Mouse (Mus musculus) thymus, postnatal 25 days (tissue): ENCODE measurements at regions not wholly inside any gene's neighbourhood (a gene's known extent, or its start where the extent isn't known, plus 50 kb on each side); places are given as distances from the start of the nearest gene placed in this dataset.

ENCODE experiments used
- DNase-seq: peaks from one replicate; pipeline ENCODE4 v3.0.0; 2022

DNA sequence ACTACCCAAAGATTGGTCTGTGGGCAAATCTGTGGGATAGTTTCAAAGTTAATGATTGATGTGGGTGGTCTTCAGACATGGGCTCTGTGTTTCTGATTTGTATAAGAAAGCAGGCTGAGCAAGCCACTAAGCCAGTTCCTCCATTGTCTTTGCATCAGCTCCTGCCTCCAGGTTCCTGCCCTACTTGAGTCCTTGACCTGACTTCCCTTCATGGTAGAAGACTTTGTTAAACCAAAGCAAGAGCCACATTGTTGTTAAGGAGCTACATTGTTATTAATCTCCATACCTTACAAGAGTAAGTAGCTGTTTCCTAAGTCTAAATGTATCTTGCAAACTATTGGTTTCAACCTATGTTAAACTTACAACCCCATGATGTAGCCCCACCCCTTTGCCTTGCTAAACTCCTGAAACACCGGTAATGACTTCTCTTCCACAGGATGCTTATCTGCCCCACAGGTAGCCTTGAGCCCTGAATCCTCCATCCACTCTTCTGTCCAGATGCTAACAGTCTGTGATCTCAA lies 136.5 kb upstream of the 4930535I16Rik start:
- no peak for DNase-seq

DNA sequence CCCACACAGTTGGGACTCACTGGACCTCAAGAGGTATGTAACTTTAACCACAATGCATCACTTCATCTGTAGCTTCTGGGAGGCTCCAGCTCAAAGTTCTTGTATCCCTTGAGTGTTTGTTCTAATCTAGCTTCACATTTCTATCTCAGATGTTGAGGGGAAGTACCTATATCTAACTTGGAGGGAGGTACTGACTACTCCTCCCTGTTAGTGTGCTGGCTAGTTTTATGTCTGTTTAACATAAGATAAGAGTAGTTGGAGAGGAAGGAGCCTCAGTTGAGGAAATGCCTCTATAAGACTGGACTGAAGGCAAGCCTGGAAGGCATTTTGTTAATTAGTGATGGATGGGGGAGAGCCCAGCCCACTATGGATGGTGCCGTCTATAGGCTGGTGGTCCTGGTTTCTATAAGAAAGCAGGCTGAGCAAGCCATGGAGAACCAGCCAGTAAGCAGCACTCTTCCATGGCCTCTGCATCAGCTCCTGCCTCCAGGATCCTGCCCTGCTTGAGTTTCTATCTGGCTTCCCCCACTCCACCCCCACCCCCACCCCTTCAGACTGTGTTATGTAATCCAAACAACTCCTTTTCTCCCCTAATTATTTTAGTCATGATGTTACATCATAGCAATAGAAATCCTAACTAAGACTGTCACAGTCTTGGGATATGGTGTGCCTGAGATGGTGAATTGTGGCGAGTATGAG lies 135.7 kb upstream of the 4930535I16Rik start:
- no peak for DNase-seq

- DNase-seq, result no peak
Measured at GRCm38 (mm10) chr4:124052387-124052786, 134.6 kb upstream of the 4930535I16Rik start.

DNA sequence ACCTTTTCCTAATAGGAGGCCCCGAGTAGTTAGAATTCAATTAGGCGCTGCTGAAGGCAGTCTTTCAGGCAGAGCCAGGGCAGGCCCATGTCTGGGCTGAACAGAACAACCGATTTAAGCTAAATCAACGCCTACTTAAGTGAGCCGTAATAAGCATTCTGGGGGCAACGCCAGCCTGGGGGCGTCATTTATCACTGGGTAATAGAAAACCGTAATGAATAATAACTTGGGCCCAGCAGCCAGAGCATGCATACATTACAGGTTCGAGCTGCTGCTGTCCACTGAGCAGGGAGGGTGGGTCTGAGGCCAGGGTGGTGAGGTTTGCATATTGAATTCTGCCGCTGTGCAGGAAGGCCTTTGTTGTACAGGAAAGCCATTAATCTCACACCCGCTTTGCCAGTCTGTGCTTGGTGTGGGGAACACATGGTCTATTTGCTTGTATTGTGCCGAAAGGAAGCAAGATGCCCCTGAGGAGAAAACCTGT lies 130.6 kb upstream of the 4930535I16Rik start:
- DNase-seq, result no peak

GRCm38 (mm10) chr4:124047898-124048297 lies 130.1 kb upstream of the 4930535I16Rik start:
- no peak for DNase-seq

DNA sequence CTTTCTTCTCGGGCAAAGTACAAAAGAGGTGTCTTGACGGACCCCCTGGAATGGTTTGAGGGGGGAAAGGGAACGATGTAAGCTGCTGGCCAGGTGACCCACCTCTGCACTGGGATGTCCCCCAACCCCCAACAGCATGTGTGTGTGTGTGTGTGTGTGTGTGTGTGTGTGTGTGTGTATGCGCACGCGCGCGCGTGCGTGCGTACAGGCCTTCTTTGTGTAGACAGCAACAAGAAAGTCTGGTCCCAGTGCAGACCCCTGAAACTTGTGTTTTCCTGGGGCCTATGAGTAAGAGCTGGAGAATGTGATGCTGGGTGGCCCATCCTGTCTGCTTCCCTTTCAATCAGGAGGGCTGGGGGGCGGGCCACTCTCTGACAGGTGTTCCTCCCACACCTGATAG lies 118.7 kb upstream of the 4930535I16Rik start:
- DNase-seq, result no peak

GRCm38 (mm10) chr4:124035657-124036061 lies 117.8 kb upstream of the 4930535I16Rik start:
- no peak for DNase-seq

- no peak for DNase-seq
Measured at GRCm38 (mm10) chr4:124035192-124035591, 117.4 kb upstream of the 4930535I16Rik start.

GRCm38 (mm10) chr4:124028061-124028460 lies 110.2 kb upstream of the 4930535I16Rik start:
- no peak for DNase-seq

DNA sequence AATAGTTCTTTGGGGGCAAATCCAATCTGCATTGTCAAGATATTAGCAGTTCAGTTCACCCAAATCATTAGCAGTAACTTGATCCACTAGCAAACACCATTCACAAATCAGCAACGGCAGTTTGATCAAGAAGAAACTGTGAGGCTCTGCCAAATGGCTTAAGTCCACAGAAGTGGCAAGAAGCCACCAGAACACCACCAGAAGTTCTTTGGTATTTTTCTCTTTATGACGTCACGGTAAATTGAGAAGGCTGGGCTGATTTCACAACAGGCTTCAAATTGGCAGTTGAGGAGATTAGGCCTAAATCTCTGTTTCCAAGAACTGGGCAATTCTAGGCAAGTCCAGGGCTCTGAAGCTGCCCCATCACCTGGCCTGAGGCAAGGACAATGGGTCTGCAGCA lies 98.6 kb upstream of the 4930535I16Rik start:
- DNase-seq, result no peak

DNA sequence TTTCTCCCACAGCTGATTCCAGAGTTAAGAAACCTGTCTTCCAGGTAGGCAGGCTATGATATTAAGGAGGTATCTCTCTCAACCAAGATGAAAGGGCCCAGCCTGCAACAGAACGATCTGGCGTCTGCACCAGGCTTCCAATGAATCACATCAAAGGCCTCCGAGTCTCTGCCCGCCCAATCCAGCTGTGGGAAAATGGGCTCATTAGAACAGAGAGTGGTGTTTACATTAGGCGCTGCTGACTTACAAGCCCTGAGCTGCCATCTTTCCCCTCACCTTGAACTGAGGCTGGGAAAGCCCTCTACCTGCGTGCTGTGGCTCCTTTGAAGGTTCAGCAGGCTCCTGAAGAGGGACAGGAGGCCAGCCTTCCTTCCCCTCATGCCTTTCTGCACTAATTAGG lies 97.5 kb upstream of the 4930535I16Rik start:
- DNase-seq, result no peak

DNA sequence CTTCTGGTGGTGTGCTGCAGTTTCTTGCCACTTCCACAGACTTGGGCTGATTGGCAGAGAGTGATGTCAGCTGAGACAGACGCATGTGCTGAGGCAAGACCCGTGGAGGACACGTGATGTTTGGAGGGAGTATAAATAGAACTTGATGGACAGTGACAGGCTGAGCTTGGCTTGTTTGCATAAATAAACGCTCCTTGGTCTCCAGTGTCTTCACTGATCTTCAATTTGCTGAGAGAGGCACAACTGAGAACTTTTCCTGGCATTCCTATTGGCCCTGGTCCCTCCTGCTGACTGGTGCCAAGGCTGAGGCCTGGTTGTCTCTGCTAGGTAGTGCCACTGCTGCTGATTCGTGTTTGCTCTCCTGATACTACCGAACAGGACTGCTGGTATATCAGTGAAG lies 94.6 kb upstream of the 4930535I16Rik start:
- no peak for DNase-seq

DNA sequence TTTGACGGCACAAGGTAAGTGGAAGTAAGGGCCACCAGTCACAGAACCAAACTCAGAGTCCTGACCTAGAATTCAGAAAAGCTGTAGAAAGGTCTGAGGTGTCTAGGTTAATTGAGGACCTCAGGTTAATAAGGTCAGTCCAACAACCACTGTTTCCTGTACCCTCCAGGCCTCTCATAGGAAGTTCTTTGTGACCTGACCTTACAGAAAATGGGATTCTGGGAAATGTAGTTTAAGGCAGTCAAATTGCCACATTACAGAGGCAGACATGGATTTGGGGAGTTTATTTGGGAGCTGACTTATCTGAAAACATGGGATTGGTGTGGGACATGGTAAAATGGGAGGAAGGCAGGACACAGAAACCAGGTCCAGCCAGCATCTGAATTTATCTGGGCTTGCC lies 90.9 kb upstream of the 4930535I16Rik start:
- DNase-seq, result no peak

DNA sequence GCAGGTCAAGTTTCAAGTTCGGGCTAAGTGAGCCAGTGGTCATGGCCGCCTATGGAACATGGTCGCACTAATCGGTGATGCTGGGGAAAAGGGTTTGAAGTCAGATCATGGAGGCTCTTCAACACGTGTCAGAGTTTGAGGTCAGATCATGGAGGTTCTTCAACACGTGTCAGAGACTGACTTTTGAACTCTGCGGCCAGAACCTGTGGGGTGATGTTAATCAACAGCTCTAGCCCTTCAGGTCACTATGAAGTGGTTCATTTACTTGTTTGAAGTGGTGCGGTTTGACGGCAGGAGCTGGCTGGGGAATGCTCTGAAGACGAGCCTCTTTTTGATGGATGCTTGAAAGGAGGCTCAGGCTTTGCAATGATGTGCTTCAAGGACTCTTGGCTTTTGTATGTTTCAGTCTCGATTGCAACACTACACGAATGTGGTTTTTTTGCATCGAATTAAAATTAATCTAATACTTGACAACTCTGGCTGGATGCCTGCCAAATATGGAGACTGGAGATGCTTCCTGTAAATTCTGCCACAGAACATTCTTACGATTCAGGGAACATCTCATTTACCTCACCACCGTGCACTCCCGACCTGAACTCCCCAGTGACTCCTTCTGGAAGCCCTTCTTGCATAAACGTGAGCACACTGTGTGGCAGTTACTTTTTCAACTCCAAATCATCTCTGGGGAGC lies 87.9 kb upstream of the 4930535I16Rik start:
- DNase-seq, result no peak

DNA sequence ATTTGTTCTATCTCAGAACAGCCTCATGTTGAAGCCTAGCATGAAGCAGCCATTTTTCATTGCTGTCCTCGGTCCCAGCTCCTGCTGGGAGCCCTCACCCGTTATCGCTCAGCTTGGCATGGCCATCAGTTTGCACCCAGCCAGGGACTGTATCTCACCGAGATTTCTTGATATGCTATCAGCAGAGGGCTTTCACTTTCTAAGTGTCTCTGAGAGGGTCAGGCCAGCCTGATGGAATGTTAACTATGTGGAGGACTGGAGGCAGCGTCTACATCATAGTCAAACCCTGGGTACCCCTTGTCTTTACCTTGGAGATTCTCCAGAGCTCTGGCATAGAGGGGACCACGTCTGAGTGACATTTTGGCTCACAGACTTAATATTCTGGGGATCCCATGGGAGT lies 84.9 kb upstream of the 4930535I16Rik start:
- DNase-seq, result no peak

DNA sequence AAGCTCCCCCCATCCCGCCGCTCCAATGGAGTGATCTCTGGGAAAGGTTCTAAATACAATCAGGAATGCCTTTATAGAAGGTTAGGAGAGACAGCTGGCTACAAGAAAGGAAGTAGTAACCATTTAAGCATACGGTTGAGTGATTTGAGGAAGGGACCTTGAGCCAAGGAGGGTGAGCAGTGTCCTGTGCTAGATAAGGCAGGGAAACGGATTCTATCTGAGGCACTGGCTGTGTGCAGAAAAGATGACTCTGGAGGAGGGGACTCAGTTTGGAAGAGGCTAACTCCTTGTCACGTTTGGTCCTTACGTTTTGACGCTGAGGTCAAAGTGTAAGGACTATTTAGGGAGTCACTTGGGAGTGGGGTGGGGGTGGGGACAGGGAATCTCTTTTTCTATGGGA lies 84.3 kb upstream of the 4930535I16Rik start:
- no peak for DNase-seq

DNA sequence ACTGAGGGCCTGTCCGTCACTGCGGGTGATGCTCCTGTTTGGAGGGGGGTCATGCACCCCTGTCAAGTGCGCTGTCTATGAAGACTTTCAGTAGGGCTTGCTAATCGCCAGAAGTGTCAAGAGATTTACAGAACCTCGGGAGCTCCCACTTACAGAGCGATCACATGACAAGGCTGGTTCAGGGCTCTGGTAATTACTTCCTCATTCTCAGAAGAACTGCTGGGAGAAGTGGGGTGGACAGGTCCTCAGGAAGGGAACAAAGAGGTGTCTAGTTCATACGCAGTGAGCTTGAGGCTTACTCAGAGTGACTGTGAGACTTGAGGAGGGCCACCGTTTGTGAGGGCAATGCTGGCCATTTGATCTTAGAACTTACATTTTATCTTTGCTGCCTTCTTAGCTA lies 78.0 kb upstream of the 4930535I16Rik start:
- no peak for DNase-seq

DNA sequence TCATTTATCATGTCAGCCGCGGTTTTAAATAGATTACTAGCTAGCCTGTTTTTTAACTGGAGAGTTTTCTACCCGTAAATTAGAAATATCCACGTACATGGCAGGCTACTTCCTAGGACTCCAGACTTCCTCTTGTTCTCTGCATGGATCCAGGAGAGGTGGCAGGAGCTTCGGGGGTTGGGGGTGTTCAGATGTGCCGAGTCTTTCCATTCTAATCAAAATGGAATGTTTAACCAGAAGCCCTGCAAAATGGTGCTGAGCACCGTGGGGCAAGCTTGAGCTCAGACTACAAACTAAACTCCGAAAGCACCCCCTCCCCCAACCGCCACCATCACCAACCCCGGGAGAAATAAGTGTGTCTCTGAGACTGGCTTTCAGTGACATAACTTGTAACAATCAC lies 73.4 kb upstream of the 4930535I16Rik start:
- DNase-seq, result no peak

DNA sequence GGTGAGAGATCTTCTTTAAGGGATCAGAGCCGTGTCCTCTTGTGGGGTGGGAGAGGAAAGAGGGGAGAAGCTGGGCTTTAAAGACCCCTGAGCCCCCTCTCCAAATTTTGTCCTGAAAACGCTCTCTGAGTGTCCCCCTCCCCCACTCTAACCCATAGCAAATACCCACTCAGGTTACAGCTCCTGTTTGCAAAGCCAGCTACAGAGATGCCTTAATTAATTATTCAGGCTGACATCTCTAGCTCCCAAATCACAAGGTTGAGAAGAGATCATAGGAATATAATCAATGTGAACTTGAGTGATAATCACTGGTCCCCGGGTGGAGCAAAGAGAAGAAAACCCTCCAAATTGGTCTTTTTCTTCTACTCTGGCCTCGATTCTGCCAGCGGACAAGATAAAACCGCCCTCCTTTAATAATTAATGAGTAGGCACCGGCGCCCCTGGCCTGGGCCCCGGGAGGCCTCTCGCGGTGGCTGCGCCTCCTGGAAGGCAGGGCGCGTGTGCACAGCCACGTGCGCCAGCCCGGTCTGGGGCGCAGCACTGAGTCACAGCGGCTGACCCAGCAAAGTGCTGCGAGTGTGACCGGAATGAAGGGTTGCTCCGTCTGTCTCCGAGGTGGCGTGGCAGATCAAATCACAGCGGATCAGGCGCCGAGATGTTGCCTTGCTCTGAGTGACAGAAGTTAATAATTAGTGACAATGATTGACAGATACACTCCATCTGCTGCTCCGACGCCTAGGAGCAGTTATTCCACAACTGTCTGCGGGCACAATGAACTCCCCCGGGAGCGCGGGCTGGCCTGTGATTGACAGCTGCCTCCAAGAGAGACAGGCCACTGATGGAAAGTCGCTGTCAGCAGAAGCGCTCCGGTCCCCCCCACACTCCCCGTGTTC lies 72.7 kb upstream of the 4930535I16Rik start:
- DNase-seq, result no peak
